Mouse (Mus musculus) kidney, embryonic 16.5 days (tissue): ENCODE measurements around the gene Vipas39. TPM values are rescaled to one million over a fixed set of nuclear protein-coding genes. Genes with fewer than 3 reads are reported as not detected.
A peak's percentile ranks its signal among the peaks of the same experiment; 100 is the strongest.
"Not testable (repeated sequence)": the region's sequence is repeated elsewhere in the genome, so short reads cannot be mapped to it uniquely, and the experiment has no call there.

Source experiments
- ATAC-seq: fragments of 200-750 bp; cut with Nextera tagmentation; 2 replicates; pipeline ENCODE4 v1.8.0; 2017; ENCODE audit warnings: moderate TSS enrichment; ENCODE audit not compliant: low FRiP score, low TSS enrichment
- H3K27ac ChIP-seq: fragments of 300-500 bp; sonication (generic); 2 replicates; pipeline ENCODE4 v1.5.1; 2014; ENCODE audit warnings: low read length
- H3K27me3 ChIP-seq: fragments of 300-500 bp; sonication (generic); 2 replicates; pipeline ENCODE4 v1.6.1; 2014; ENCODE audit warnings: low read length, control low read depth, mixed read lengths; ENCODE audit not compliant: insufficient read depth
- H3K36me3 ChIP-seq: fragments of 300-500 bp; sonication (generic); 2 replicates; pipeline ENCODE4 v1.6.1; 2014; ENCODE audit warnings: low read length, control low read depth, mixed read lengths; ENCODE audit not compliant: insufficient read depth
- H3K4me1 ChIP-seq: fragments of 300-500 bp; sonication (generic); 2 replicates; pipeline ENCODE4 v1.6.1; 2014; ENCODE audit warnings: low read length, control low read depth, mixed read lengths; ENCODE audit not compliant: insufficient read depth
- H3K4me2 ChIP-seq: fragments of 300-500 bp; sonication (generic); replicated peaks from 2 replicates; pipeline ENCODE4 v1.6.1; 2014; ENCODE audit warnings: low read depth, low read length
- H3K4me3 ChIP-seq: fragments of 300-500 bp; sonication (generic); 2 replicates; pipeline ENCODE4 v1.5.1; 2014; ENCODE audit warnings: mild to moderate bottlenecking, low read length
- H3K9ac ChIP-seq: fragments of 300-500 bp; sonication (generic); replicated peaks from 2 replicates; pipeline ENCODE4 v1.6.1; 2014; ENCODE audit warnings: low read length
- H3K9me3 ChIP-seq: fragments of 300-500 bp; sonication (generic); 2 replicates; pipeline ENCODE4 v1.6.1; 2016; ENCODE audit warnings: low read length, control low read depth
- WGBS: fragments of 180-500 bp; shearing (Covaris S2); extraction: QIAGEN DNeasy Blood & Tissue Kit; methylation state at CpG from one replicate; pipeline ENCODE4 v1.1.7; 2014; 5-methylcytosine and 5-hydroxymethylcytosine counted together
- polyA plus RNA-seq: library from polyadenylated mRNA; unstranded; fragments of >200 nt; fragmentation: Nextera tagmentation; extraction: Ambion mirVana; gene quantifications from 2 replicates; pipeline ENCODE4 v1.2.1, GENCODE M21; 2015

Gene Vipas39
- polyA plus RNA-seq, 1 experiment from 2014 or later: 53.7 TPM

DNA sequence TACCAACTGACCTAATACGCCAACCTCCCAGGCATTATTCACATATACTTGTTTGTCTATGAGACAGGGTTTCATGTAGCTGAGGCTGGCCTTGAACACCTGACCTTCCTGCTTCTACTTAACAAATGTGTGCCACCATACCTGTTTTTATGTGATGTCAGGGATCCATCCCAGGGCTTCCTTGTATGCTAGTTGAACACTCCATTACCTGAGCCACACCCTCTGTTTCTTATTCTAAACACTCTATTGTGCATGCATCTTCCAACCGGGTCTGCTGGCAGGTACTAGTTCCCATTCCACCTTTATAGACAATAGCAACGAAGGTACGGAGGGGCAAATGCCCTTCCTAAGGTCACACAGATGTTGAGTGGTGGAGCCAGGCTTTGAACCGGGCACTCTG lies 23.0 kb upstream of the Vipas39 start:
- no peak for ATAC-seq
- H3K36me3 ChIP-seq: no peaks in the 10 kb centered on the region
- H3K4me3 ChIP-seq: no peak overlapping the region
- H3K9ac ChIP-seq: no peak overlapping the region
- 92% methylated on average over 5 of the region's 5 CpGs for WGBS
- H3K27ac ChIP-seq: no peak overlapping the region
- peaks cover 6% of the 10 kb centered on the region; the same call in 1 of the 2 replicates for H3K9me3 ChIP-seq
- H3K4me1 ChIP-seq: no peaks in the 10 kb centered on the region
- no peak overlapping the region for H3K4me2 ChIP-seq
- no peaks in the 10 kb centered on the region for H3K27me3 ChIP-seq

- H3K4me3 ChIP-seq: no peak overlapping the region
- no peak overlapping the region for H3K27ac ChIP-seq
- no peak overlapping the region for H3K4me2 ChIP-seq
- ATAC-seq: no peak
- WGBS: 86% methylated on average over 5 of the region's 5 CpGs
- H3K27me3 ChIP-seq: no peaks in the 10 kb centered on the region
- H3K36me3 ChIP-seq: no peaks in the 10 kb centered on the region
- peaks cover 3% of the 10 kb centered on the region for H3K4me1 ChIP-seq
- H3K9me3 ChIP-seq: peaks cover 6% of the 10 kb centered on the region; the same call in 1 of the 2 replicates
- no peak overlapping the region for H3K9ac ChIP-seq
Observed at GRCm38 (mm10) chr12:87284726-87285125, 18.7 kb upstream of the Vipas39 start.

- H3K27me3 ChIP-seq: no peaks in the 10 kb centered on the region
- WGBS: 84% methylated on average over 4 of the region's 4 CpGs
- no peak for ATAC-seq
- H3K36me3 ChIP-seq: no peaks in the 10 kb centered on the region
- H3K27ac ChIP-seq: no peak overlapping the region
- peaks cover 6% of the 10 kb centered on the region; the same call in 1 of the 2 replicates for H3K9me3 ChIP-seq
- H3K4me2 ChIP-seq: no peak overlapping the region
- no peak overlapping the region for H3K4me3 ChIP-seq
- H3K9ac ChIP-seq: no peak overlapping the region
- H3K4me1 ChIP-seq: peaks cover 8% of the 10 kb centered on the region
Observed at GRCm38 (mm10) chr12:87284268-87284667, 18.2 kb upstream of the Vipas39 start.

- Histone ChIP-seq H3K4me2 (no peak overlapping the region), H3K36me3 (no peaks in the 10 kb centered on the region), H3K27me3 (no peaks in the 10 kb centered on the region), H3K4me3 (no peak overlapping the region), H3K9ac (no peak overlapping the region), H3K9me3 (peaks cover 6% of the 10 kb centered on the region; the same call in 1 of the 2 replicates), H3K27ac (no peak overlapping the region), H3K4me1 (peaks cover 12% of the 10 kb centered on the region)
- 73% methylated on average over 7 of the region's 7 CpGs for WGBS
- no peak for ATAC-seq
Observed at GRCm38 (mm10) chr12:87283706-87284105, 17.6 kb upstream of the Vipas39 start.

- no peak overlapping the region for H3K9ac ChIP-seq
- H3K27me3 ChIP-seq: no peaks in the 10 kb centered on the region
- H3K4me1 ChIP-seq: peaks cover 19% of the 10 kb centered on the region
- H3K36me3 ChIP-seq: no peaks in the 10 kb centered on the region
- H3K4me3 ChIP-seq: no peak overlapping the region
- no peak overlapping the region for H3K4me2 ChIP-seq
- H3K27ac ChIP-seq: no peak overlapping the region
- H3K9me3 ChIP-seq: 0 out of 2 replicates have a peak, but pooled peaks cover 2% of the 10 kb centered on the region
- ATAC-seq: no peak
- 97% methylated on average over 4 of the region's 4 CpGs for WGBS
Observed at GRCm38 (mm10) chr12:87282743-87283142, 16.7 kb upstream of the Vipas39 start.

- no peak overlapping the region for H3K27ac ChIP-seq
- no peaks in the 10 kb centered on the region for H3K27me3 ChIP-seq
- WGBS: 76% methylated on average over 1 of the region's 1 CpGs
- H3K36me3 ChIP-seq: 0 out of 2 replicates have a peak, but pooled peaks cover under 1% of the 10 kb centered on the region
- H3K9ac ChIP-seq: no peak overlapping the region
- H3K4me2 ChIP-seq: no peak overlapping the region
- peaks cover 19% of the 10 kb centered on the region for H3K4me1 ChIP-seq
- ATAC-seq: no peak
- H3K4me3 ChIP-seq: no peak overlapping the region
- no peaks in the 10 kb centered on the region for H3K9me3 ChIP-seq
Observed at GRCm38 (mm10) chr12:87281766-87282165, 15.7 kb upstream of the Vipas39 start.

DNA sequence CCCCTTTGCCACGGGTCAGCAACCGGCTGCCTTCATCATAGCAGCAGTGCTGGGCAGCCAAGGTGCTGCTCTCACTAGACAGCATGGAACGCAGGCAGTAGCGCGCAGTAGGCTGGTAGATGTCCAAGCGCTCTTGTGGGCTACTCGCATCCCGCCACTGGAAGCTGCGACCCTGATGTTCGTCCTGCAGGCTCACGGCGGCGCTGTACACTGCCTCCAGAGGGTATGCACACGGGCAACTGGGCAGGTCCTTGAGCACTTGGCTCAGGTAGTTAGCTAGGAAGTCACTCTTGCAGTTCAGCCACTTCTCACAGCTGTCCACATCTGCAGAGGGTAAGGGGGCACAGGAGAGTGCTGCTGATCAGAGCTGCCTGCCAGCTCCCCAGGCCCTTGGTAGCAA lies 13.8 kb upstream of the Vipas39 start:
- WGBS: 51% methylated on average over 14 of the region's 14 CpGs
- Histone ChIP-seq H3K27me3 (no peaks in the 10 kb centered on the region), H3K4me2 (no peak overlapping the region)

DNA sequence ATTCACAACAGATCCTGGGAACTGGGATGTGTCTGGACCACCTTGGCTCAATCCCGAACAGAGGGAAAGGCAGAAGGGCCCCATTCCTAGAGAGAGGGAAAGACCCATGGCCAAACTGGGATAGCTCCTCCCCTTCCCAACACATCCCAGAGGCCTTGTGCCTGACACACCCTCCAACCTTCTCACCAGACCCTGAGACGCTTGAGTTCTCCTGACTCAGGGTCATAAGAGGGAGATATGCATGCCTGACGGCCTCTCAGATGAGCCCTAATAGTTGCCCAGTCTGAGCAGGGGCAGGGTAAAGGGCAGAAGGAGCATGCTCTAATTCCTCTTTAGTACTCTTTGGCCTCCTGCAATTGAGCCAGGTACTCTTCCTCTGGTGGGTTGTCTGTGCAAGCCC lies 13.3 kb upstream of the Vipas39 start:
- Histone ChIP-seq H3K9me3 (no peaks in the 10 kb centered on the region), H3K27ac (no peak overlapping the region), H3K9ac (no peak overlapping the region), H3K4me2 (no peak overlapping the region), H3K4me1 (peaks cover 19% of the 10 kb centered on the region), H3K27me3 (no peaks in the 10 kb centered on the region), H3K36me3 (peaks cover 20% of the 10 kb centered on the region), H3K4me3 (no peak overlapping the region)
- ATAC-seq: peak; percentile 26; the same call in 1 of the 2 replicates
- WGBS: 24% methylated on average over 3 of the region's 3 CpGs

More for the DNA sequence above, 13.8 kb upstream of the Vipas39 start:
- Histone ChIP-seq H3K27ac (no peak overlapping the region), H3K36me3 (peaks cover 14% of the 10 kb centered on the region; the same call in 1 of the 2 replicates), H3K4me3 (no peak overlapping the region), H3K9ac (no peak overlapping the region), H3K4me1 (peaks cover 19% of the 10 kb centered on the region), H3K9me3 (no peaks in the 10 kb centered on the region)
- ATAC-seq: peak; percentile 32; the same call in 1 of the 2 replicates

GRCm38 (mm10) chr12:87278118-87278730 lies 12.2 kb upstream of the Vipas39 start:
- peak; percentile 68; the same call in 1 of the 2 replicates for ATAC-seq
- no peaks in the 10 kb centered on the region for H3K9me3 ChIP-seq
- WGBS: 15% methylated on average over 6 of the region's 6 CpGs
- H3K9ac ChIP-seq: no peak overlapping the region
- H3K36me3 ChIP-seq: peaks cover 28% of the 10 kb centered on the region
- H3K4me3 ChIP-seq: no peak overlapping the region
- peaks cover 19% of the 10 kb centered on the region for H3K4me1 ChIP-seq
- H3K4me2 ChIP-seq: 0 out of 2 replicates have a peak overlapping the region, but pooled peaks have one; percentile 5
- no peaks in the 10 kb centered on the region for H3K27me3 ChIP-seq
- no peak overlapping the region; the same call in 1 of the 2 replicates for H3K27ac ChIP-seq

- not testable (repeated sequence) for H3K9ac ChIP-seq, H3K9me3 ChIP-seq, H3K27me3 ChIP-seq, ATAC-seq, H3K4me2 ChIP-seq, H3K4me3 ChIP-seq, H3K27ac ChIP-seq
- Histone ChIP-seq H3K4me1 (peaks cover 19% of the 10 kb centered on the region), H3K36me3 (peaks cover 38% of the 10 kb centered on the region)
- WGBS: 90% methylated on average over 4 of the region's 4 CpGs
Observed at GRCm38 (mm10) chr12:87277251-87277650, 11.2 kb upstream of the Vipas39 start.
